Mouse (Mus musculus) erythroid progenitor cell, adult 5-6 weeks (primary cell): ENCODE measurements around the gene Gm4559. TPM values are rescaled to one million over a fixed set of nuclear protein-coding genes. Genes with fewer than 3 reads are reported as not detected.
"Not testable (repeated sequence)": the region's sequence is repeated elsewhere in the genome, so short reads cannot be mapped to it uniquely, and the experiment has no call there.

ENCODE experiments used
- ATAC-seq: replicated peaks from 2 replicates; pipeline ENCODE4 v1.8.0; 2016; ENCODE audit warnings: moderate number of reproducible peaks, mild to moderate bottlenecking, moderate TSS enrichment, inconsistent platforms; ENCODE audit not compliant: poor library complexity, low FRiP score, severe bottlenecking
- total RNA-seq, 2 experiments: library from RNA; stranded (forward) in 1 of 2; stranded (reverse) in 1 of 2; fragments of 150-400 nt in 1 of 2; fragments of 186-747, 209-891 nt in 1 of 2; gene quantifications; 2 replicates each; pipeline versions ENCODE4 v1.2.3 to v1.2.4; 2015 to 2017; ENCODE audit warnings: low replicate concordance in 2 of 2

Gene Gm4559
- total RNA-seq, 2 experiments from 2014 or later: not detected

GRCm38 (mm10) chr7:142282847-142283246, 8.7 kb upstream of the Gm4559 start:
- ATAC-seq: not testable (repeated sequence)

- not testable (repeated sequence) for ATAC-seq
These were observed 5.1 kb upstream of the Gm4559 start for GRCm38 (mm10) chr7:142279291-142279690.

- 0 out of 2 replicates have a peak, but pooled peaks have one; percentile 66 for ATAC-seq
These were observed 4.0 kb upstream of the Gm4559 start for GRCm38 (mm10) chr7:142278183-142278582.

GRCm38 (mm10) chr7:142258254-142258653, 15.9 kb downstream of the Gm4559 start, which contains the start of gene Gm2431:
TSS of gene Gm2431 (minus strand) at chr7:142258354.
- ATAC-seq: not testable (repeated sequence)

- no peak for ATAC-seq
These were observed 18.6 kb downstream of the Gm4559 start for GRCm38 (mm10) chr7:142255517-142255916.

- no peak for ATAC-seq
These were observed 24.3 kb downstream of the Gm4559 start for GRCm38 (mm10) chr7:142249824-142250223.

- no peak for ATAC-seq
These were observed 33.2 kb downstream of the Gm4559 start, which contains the start of gene Gm40460 for GRCm38 (mm10) chr7:142240978-142241377. TSS of gene Gm40460 (minus strand) at chr7:142241078.

GRCm38 (mm10) chr7:142231540-142231939, 42.6 kb downstream of the Gm4559 start:
- ATAC-seq: no peak

GRCm38 (mm10) chr7:142229871-142230270, 44.3 kb downstream of the Gm4559 start, which contains the start of gene Krtap5-5:
TSS of gene Krtap5-5 (minus strand) at chr7:142229971.
- ATAC-seq: not testable (repeated sequence)

GRCm38 (mm10) chr7:142224518-142224917, 49.6 kb downstream of the Gm4559 start:
- ATAC-seq: no peak

Other genes with a start within 250 kb of the Gm4559 start
- 74.6 and 92.6 TPM in 2 replicates for gene Mob2, start 213.3 kb downstream of the Gm4559 start, total RNA-seq (2015; ENCODE audit: low replicate concordance)
- 59.1 and 69.3 TPM in 2 replicates for gene Mob2, start 213.3 kb downstream of the Gm4559 start, total RNA-seq (2017; ENCODE audit: low replicate concordance)
- gene Dusp8, start 178.5 kb downstream of the Gm4559 start, total RNA-seq (2015; ENCODE audit: low replicate concordance): 21.6 and 23.5 TPM in 2 replicates
- 8.1 and 11.2 TPM in 2 replicates for gene Dusp8, start 178.5 kb downstream of the Gm4559 start, total RNA-seq (2017; ENCODE audit: low replicate concordance)
- not detected in 2 replicates for gene Gm45618, start 153.6 kb downstream of the Gm4559 start, total RNA-seq (2015; ENCODE audit: low replicate concordance)
- gene Gm45618, start 153.6 kb downstream of the Gm4559 start, total RNA-seq (2017; ENCODE audit: low replicate concordance): not detected in 2 replicates
- gene Gm39115, start 138.3 kb downstream of the Gm4559 start, total RNA-seq (2015; ENCODE audit: low replicate concordance): not detected in 2 replicates
- gene Gm39115, start 138.3 kb downstream of the Gm4559 start, total RNA-seq (2017; ENCODE audit: low replicate concordance): not detected in 2 replicates
- not detected in 2 replicates for gene Gm45337, start 129.8 kb downstream of the Gm4559 start, total RNA-seq (2015; ENCODE audit: low replicate concordance)
- gene Gm45337, start 129.8 kb downstream of the Gm4559 start, total RNA-seq (2017; ENCODE audit: low replicate concordance): not detected in 2 replicates
- gene Gm29735, start 117.2 kb downstream of the Gm4559 start, total RNA-seq (2015; ENCODE audit: low replicate concordance): not detected in 2 replicates
- gene Gm29735, start 117.2 kb downstream of the Gm4559 start, total RNA-seq (2017; ENCODE audit: low replicate concordance): not detected in 2 replicates
- not detected in 2 replicates for gene Gm4553, start 108.6 kb downstream of the Gm4559 start, total RNA-seq (2015; ENCODE audit: low replicate concordance)
- not detected in 2 replicates for gene Gm4553, start 108.6 kb downstream of the Gm4559 start, total RNA-seq (2017; ENCODE audit: low replicate concordance)
- gene Krtap5-2, start 98.4 kb downstream of the Gm4559 start, total RNA-seq (2015; ENCODE audit: low replicate concordance): not detected in 2 replicates
- not detected in 2 replicates for gene Krtap5-2, start 98.4 kb downstream of the Gm4559 start, total RNA-seq (2017; ENCODE audit: low replicate concordance)
- gene Gm10153, start 84.0 kb downstream of the Gm4559 start, total RNA-seq (2015; ENCODE audit: low replicate concordance): not detected in 2 replicates
- gene Gm10153, start 84.0 kb downstream of the Gm4559 start, total RNA-seq (2017; ENCODE audit: low replicate concordance): not detected in 2 replicates
- gene Krtap5-3, start 73.0 kb downstream of the Gm4559 start, total RNA-seq (2015; ENCODE audit: low replicate concordance): not detected in 2 replicates
- gene Krtap5-3, start 73.0 kb downstream of the Gm4559 start, total RNA-seq (2017; ENCODE audit: low replicate concordance): not detected in 2 replicates
- gene Gm7579, start 62.5 kb downstream of the Gm4559 start, total RNA-seq (2015; ENCODE audit: low replicate concordance): not detected in 2 replicates
- gene Gm7579, start 62.5 kb downstream of the Gm4559 start, total RNA-seq (2017; ENCODE audit: low replicate concordance): not detected in 2 replicates
- gene Krtap5-5, start 44.4 kb downstream of the Gm4559 start, total RNA-seq (2015; ENCODE audit: low replicate concordance): not detected in 2 replicates
- not detected in 2 replicates for gene Krtap5-5, start 44.4 kb downstream of the Gm4559 start, total RNA-seq (2017; ENCODE audit: low replicate concordance)
- not detected in 2 replicates for gene Gm40460, start 33.3 kb downstream of the Gm4559 start, total RNA-seq (2015; ENCODE audit: low replicate concordance)
- gene Gm40460, start 33.3 kb downstream of the Gm4559 start, total RNA-seq (2017; ENCODE audit: low replicate concordance): not detected in 2 replicates
- not detected in 2 replicates for gene Gm2431, start 16.0 kb downstream of the Gm4559 start, total RNA-seq (2015; ENCODE audit: low replicate concordance)
- not detected in 2 replicates for gene Gm2431, start 16.0 kb downstream of the Gm4559 start, total RNA-seq (2017; ENCODE audit: low replicate concordance)
- not detected in 2 replicates for gene Krtap5-1, start 22.8 kb upstream of the Gm4559 start, total RNA-seq (2015; ENCODE audit: low replicate concordance)
- not detected in 2 replicates for gene Krtap5-1, start 22.8 kb upstream of the Gm4559 start, total RNA-seq (2017; ENCODE audit: low replicate concordance)
- gene Krtap5-4, start 29.2 kb upstream of the Gm4559 start, total RNA-seq (2015; ENCODE audit: low replicate concordance): not detected in 2 replicates
- gene Krtap5-4, start 29.2 kb upstream of the Gm4559 start, total RNA-seq (2017; ENCODE audit: low replicate concordance): not detected in 2 replicates
- not detected in 2 replicates for gene Ifitm10, start 99.4 kb upstream of the Gm4559 start, total RNA-seq (2015; ENCODE audit: low replicate concordance)
- gene Ifitm10, start 99.4 kb upstream of the Gm4559 start, total RNA-seq (2017; ENCODE audit: low replicate concordance): not detected in 2 replicates
- not detected in 2 replicates for gene Gm49369, start 108.3 kb upstream of the Gm4559 start, total RNA-seq (2015; ENCODE audit: low replicate concordance)
- gene Gm49369, start 108.3 kb upstream of the Gm4559 start, total RNA-seq (2017; ENCODE audit: low replicate concordance): 143 and 216 TPM in 2 replicates
- 207 and 227 TPM in 2 replicates for gene Ctsd, start 113.7 kb upstream of the Gm4559 start, total RNA-seq (2015; ENCODE audit: low replicate concordance)
- gene Ctsd, start 113.7 kb upstream of the Gm4559 start, total RNA-seq (2017; ENCODE audit: low replicate concordance): 161 and 184 TPM in 2 replicates
- gene Syt8, start 160.5 kb upstream of the Gm4559 start, total RNA-seq (2015; ENCODE audit: low replicate concordance): not detected in 2 replicates
- not detected in 2 replicates for gene Syt8, start 160.5 kb upstream of the Gm4559 start, total RNA-seq (2017; ENCODE audit: low replicate concordance)
- gene Tnni2, start 167.4 kb upstream of the Gm4559 start, total RNA-seq (2015; ENCODE audit: low replicate concordance): not detected in 2 replicates
- not detected in 2 replicates for gene Tnni2, start 167.4 kb upstream of the Gm4559 start, total RNA-seq (2017; ENCODE audit: low replicate concordance)
- gene Lsp1, start 186.4 kb upstream of the Gm4559 start, total RNA-seq (2015; ENCODE audit: low replicate concordance): 88.0 and 115 TPM in 2 replicates
- 64.5 and 76.5 TPM in 2 replicates for gene Lsp1, start 186.4 kb upstream of the Gm4559 start, total RNA-seq (2017; ENCODE audit: low replicate concordance)
- not detected in 2 replicates for gene Tnnt3, start 224.5 kb upstream of the Gm4559 start, total RNA-seq (2015; ENCODE audit: low replicate concordance)
- not detected in 2 replicates for gene Tnnt3, start 224.5 kb upstream of the Gm4559 start, total RNA-seq (2017; ENCODE audit: low replicate concordance)